Mouse (Mus musculus) bone marrow, adult 2 months (tissue): ENCODE measurements around the gene Agpat1. TPM values are rescaled to one million over a fixed set of nuclear protein-coding genes. Genes with fewer than 3 reads are reported as not detected.

Experiments used
- H3K27ac ChIP-seq: fragments of 200-500 bp; 2 replicates; pipeline ENCODE4 v1.5.1; 2012; ENCODE audit warnings: low read depth, mild to moderate bottlenecking, control low read depth, inconsistent platforms, low read length; ENCODE audit not compliant: control insufficient read depth, poor library complexity, insufficient read depth
- H3K4me1 ChIP-seq: fragments of 200-500 bp; 2 replicates; pipeline ENCODE4 v1.6.1; 2011; ENCODE audit warnings: low read length; ENCODE audit not compliant: control insufficient read depth, insufficient read depth
- H3K4me3 ChIP-seq: fragments of 200-500 bp; replicated peaks from 2 replicates; pipeline ENCODE3; 2011; ENCODE audit warnings: mild to moderate bottlenecking, low read depth, low read length, control low read depth; ENCODE audit not compliant: control insufficient read depth
- CTCF ChIP-seq: fragments of 200-500 bp; IDR thresholded peaks from 2 replicates; pipeline ENCODE4 v1.5.1; 2011; ENCODE audit warnings: low read length, control low read depth; ENCODE audit not compliant: control insufficient read depth, insufficient read depth
- POLR2A ChIP-seq: fragments of 200-500 bp; IDR thresholded peaks from 2 replicates; pipeline ENCODE4 v1.6.1; 2011; ENCODE audit warnings: low read depth, mild to moderate bottlenecking, control low read depth, low read length, borderline replicate concordance; ENCODE audit not compliant: control insufficient read depth
- WGBS: fragments of 180-500 bp; shearing (Covaris S2); methylation state at CpG from one replicate; pipeline ENCODE4 v1.1.7; 2018; 5-methylcytosine and 5-hydroxymethylcytosine counted together
- polyA plus RNA-seq: library from polyadenylated mRNA; stranded (reverse); fragments of >200 nt; gene quantifications from 2 replicates; pipeline ENCODE4 v1.2.4, GENCODE M21; 2011; ENCODE audit warnings: low replicate concordance; ENCODE audit not compliant: missing spikeins, insufficient read depth, insufficient read length

Agpat1 gene
- polyA plus RNA-seq, 1 experiment, result 66.7 TPM

- Histone ChIP-seq H3K4me1 (peaks cover 2% of the 10 kb centered on the region; the same call in 1 of the 2 replicates), H3K4me3 (no peak overlapping the region), H3K27ac (no peak overlapping the region)
- TF ChIP-seq POLR2A, result no peak
- no peak for TF ChIP-seq CTCF
- WGBS, result 77% methylated on average over 3 of the region's 3 CpGs
Observed at GRCm38 (mm10) chr17:34578070-34578469, 26.0 kb upstream of the Agpat1 start.

DNA sequence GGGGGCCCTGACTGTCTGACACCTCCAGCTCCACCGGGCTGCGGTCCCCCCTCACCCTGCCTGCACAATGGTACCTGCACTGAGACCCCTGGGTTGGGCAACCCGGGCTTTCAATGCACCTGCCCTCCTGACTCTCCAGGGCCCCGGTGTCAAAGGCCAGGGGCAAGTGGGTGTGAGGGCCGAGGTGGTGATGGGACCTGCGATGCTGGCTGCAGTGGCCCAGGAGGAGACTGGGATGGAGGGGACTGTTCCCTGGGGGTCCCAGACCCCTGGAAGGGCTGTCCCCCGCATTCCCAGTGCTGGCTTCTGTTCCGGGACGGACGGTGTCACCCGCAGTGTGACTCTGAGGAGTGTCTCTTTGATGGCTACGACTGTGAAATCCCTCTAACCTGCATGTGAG lies 21.5 kb upstream of the Agpat1 start:
- Histone ChIP-seq H3K4me3 (no peak overlapping the region), H3K27ac (no peak overlapping the region), H3K4me1 (peaks cover 2% of the 10 kb centered on the region; the same call in 1 of the 2 replicates)
- WGBS, result 78% methylated on average over 12 of the region's 12 CpGs
- TF ChIP-seq CTCF, result no peak

DNA sequence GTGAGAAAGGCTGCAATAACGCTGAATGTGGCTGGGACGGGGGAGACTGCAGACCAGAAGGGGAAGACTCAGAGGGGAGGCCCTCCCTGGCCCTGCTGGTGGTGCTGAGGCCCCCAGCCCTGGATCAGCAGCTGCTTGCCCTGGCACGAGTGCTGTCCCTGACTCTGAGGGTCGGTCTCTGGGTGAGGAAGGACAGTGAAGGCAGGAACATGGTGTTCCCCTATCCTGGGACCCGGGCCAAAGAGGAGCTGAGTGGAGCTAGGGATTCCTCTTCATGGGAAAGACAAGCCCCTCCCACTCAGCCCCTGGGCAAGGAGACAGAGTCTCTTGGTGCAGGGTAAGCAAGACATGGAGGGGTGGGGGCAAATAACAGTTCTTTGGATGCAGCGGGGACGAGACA lies 20.7 kb upstream of the Agpat1 start:
- Histone ChIP-seq H3K4me1 (no peaks in the 10 kb centered on the region; the same call in 1 of the 2 replicates), H3K27ac (no peak overlapping the region), H3K4me3 (no peak overlapping the region)
- TF ChIP-seq POLR2A, result no peak
- TF ChIP-seq CTCF, result no peak
- WGBS, result 76% methylated on average over 7 of the region's 7 CpGs

- H3K27ac ChIP-seq, result no peak overlapping the region
- no peaks in the 10 kb centered on the region; the same call in 1 of the 2 replicates for H3K4me1 ChIP-seq
- TF ChIP-seq POLR2A (no peak), CTCF (no peak)
- 82% methylated on average over 8 of the region's 8 CpGs for WGBS
- H3K4me3 ChIP-seq, result no peak overlapping the region
Observed at GRCm38 (mm10) chr17:34583819-34584218, 20.2 kb upstream of the Agpat1 start.

DNA sequence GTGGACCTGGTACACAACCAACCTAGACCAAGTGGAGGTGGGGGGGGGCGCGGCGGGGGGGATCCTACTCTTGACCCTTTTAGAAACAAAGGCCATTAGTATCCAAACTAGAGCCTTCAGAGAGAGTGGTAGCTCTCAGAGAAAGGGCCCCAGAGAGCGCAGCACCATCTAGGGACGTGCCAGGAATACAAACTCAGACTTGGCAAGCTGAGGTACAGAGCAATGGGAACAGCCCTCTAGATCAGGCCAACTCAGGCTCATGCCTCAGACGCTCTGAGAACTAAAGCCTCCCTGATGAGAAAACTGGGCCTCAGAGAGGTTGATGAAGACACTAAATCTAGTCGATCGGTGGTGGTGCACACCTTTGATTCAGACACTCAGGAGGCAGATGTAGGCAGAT lies 18.9 kb upstream of the Agpat1 start:
- WGBS, result 86% methylated on average over 8 of the region's 8 CpGs
- Histone ChIP-seq H3K27ac (no peak overlapping the region), H3K4me3 (no peak overlapping the region), H3K4me1 (no peaks in the 10 kb centered on the region; the same call in 1 of the 2 replicates)
- TF ChIP-seq POLR2A, result no peak
- no peak for TF ChIP-seq CTCF

- H3K4me3 ChIP-seq, result no peak overlapping the region
- H3K27ac ChIP-seq, result no peak overlapping the region; the same call in 1 of the 2 replicates
- 42% methylated on average over 32 of the region's 32 CpGs for WGBS
- TF ChIP-seq POLR2A (no peak), CTCF (no peak)
- H3K4me1 ChIP-seq, result no peaks in the 10 kb centered on the region; the same call in 1 of the 2 replicates
Observed at GRCm38 (mm10) chr17:34585877-34586771, 17.9 kb upstream of the Agpat1 start.

- TF ChIP-seq POLR2A (no peak), CTCF (no peak)
- H3K4me3 ChIP-seq, result peak overlapping the region; percentile 76
- peak overlapping the region; percentile 89 for H3K27ac ChIP-seq
- no peaks in the 10 kb centered on the region; the same call in 1 of the 2 replicates for H3K4me1 ChIP-seq
- WGBS, result under 1% methylated on average over 38 of the region's 38 CpGs
Observed at GRCm38 (mm10) chr17:34586796-34587422, 17.2 kb upstream of the Agpat1 start.

DNA sequence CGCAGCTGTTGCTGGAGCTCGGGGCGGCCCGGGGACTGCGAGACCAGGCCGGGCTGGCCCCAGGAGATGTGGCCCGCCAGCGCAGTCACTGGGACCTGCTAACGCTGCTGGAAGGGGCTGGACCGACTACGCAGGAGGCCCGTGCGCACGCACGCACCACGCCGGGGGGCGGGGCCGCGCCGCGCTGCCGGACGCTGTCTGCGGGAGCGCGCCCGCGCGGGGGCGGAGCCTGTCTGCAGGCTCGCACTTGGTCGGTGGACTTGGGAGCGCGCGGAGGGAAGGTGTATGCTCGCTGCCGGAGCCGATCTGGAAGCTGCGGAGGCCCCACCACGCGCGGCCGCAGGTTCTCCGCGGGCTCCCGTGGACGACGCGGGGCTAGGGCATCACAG lies 16.6 kb upstream of the Agpat1 start:
- H3K4me3 ChIP-seq, result peak overlapping the region; percentile 76
- peak; percentile 98 for TF ChIP-seq POLR2A
- TF ChIP-seq CTCF, result no peak
- H3K27ac ChIP-seq, result peak overlapping the region; percentile 89
- H3K4me1 ChIP-seq, result no peaks in the 10 kb centered on the region; the same call in 1 of the 2 replicates
- WGBS, result under 1% methylated on average over 50 of the region's 50 CpGs
